Mouse (Mus musculus): Measurements from ENCODE around the gene Aph1a.
"Not testable (repeated sequence)": the region's sequence is repeated elsewhere in the genome, so short reads cannot be mapped to it uniquely, and the experiment has no call there.

Aph1a gene

DNA sequence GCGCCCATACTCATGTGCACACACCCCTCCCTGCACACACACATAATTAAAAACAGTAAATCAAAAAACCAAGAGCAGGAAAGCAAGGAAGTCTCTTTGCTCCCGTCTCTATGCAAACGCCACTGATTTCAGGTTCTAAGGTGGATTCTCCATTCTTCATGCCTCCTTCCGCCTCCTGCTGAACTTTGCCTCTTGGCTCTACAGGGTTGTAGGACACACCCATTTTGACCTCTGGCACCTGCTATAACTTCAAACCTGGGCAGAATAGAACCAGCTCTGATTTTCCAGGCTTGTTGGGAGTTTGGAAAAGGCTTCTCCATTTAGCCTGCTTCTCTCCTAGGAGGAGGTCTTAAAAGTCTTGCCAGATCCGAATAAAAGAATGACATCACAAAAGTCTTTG is 9.4 kb upstream of the Aph1a start:
- no peak for DNase-seq (ENCODE audit: extremely low read depth, low read depth, low spot score)

DNA sequence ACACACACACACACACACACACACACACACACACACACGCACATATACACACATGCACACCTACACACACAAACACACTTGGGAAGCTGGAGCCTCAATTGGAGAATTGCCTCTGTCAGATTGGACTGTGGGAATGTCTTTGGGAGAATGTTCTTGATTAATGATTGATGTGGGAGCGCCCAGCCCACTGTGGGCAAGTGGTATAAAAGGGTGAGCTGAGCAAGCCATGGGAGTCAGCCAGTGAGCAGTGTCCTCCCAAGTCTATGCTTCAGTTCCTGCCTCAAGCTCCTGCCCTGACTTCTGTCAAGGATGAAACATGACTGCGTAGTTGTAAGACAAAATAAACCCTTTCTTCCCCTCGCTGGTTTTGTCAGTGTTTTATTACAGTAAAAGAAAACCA is 6.2 kb upstream of the Aph1a start:
- no peak for DNase-seq (ENCODE audit: extremely low read depth, low read depth, low spot score)

DNA sequence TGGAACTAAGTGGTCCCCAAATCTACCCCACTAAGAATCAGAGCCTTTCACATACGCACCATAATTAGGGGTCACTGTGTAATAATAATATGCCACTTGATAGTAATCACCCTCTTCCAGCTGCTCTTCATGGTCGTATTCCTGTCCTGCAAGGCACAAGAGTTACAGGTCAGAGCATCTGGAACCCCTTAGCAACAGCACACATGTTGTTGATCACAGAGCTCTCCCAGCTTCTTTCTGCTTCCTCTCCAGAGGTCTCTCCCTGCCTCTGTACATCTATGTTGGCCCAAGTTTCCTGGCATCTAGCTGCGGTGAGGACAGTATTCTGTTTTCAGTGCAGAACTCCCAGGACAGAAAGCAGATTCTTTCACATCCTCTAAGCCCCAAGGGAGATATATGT is 4.1 kb upstream of the Aph1a start:
- no peak for DNase-seq (ENCODE audit: extremely low read depth, low read depth, low spot score)

DNA sequence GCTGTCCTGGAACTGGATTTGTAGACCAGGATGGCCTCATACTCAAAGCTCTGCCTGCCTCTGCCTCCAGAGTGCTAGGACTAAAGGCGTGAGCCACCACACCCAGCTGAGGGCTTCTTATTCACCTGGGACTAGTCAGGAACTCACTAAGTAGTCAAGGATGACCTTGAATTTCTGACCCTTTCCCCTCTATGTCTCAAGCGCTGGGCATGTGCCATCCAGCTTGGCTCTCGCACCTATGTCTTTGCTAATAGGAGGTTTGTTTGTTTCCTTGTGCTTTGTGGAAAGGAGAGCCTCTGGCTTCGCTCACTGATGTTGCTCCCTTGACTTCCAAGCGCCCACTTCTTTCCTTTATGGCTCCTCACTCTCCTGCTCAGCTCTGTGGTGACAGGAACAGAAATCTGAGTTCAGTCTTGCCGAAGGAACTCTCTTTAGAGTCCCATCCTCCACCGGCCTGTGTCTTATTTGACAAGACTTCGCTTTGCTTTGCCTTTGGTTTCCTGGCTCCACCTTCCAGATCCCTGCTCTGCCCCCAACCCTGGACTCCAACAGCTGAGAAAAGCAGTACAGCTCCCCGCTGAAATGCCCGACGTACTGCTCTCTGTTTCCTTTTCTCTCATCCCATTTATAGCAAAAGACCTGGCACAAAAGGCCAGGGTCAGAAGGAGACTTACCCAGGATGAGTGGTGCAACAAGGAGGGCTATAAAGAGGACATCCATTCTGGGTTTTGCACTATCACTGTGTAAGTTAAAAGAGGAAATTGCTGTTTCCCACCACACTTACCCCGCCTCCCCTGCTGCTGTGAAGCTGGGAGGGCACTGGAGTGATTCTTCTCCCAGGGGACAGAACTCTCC is 2.3 kb upstream of the Aph1a start, which contains the start of gene BC028528:
TSS of gene BC028528 (minus strand) at position 795 of the 855 bp plus-strand sequence.
- DNase-seq (ENCODE audit: extremely low read depth, low read depth, low spot score): no peak

DNA sequence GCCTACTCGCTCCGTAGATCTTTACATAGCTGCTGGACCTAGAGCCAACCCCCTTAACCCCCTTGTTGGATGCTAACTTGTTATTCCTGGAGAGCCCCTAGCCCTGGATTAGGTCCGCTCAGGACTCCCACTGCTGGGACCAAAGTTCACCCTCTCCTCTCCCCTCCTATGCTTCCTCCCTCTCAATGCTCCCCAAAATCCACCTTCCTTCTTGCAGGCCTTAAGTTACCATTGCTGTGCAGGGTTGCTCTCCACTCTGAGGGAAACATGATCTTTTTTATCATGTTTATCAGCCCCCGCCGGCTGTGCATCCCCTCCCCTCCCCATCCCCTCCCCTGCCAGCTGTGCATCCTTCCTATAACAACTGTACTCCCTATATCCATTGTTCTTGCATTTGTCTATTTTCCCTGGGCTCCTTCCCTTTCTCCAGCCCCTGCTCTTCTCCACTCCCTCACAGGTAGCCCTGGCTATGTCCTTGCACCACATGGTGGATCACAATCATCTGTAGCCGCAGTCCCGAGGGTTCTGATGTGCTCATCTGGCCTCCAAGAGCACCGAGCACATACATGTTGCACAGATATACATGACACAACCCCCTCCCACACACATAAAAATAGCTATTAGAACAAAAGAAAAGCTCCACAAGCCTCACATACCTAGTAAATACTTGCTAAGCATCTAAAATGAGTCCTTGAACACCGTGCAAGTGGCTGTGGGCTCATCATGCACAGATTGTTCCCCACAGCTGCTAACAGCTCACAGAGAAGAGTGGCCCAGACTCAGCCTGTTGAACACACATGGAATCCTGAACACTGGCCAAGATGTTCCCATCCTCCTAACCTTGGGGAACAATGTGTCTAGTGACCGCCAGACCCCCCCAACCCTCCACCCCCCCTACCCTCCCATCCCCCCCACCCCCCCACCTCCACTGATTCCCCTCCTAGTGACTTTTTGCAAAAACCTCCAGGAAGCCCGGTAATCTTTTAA is 1.4 kb upstream of the Aph1a start:
- DNase-seq (ENCODE audit: extremely low read depth, low read depth, low spot score): no peak

DNA sequence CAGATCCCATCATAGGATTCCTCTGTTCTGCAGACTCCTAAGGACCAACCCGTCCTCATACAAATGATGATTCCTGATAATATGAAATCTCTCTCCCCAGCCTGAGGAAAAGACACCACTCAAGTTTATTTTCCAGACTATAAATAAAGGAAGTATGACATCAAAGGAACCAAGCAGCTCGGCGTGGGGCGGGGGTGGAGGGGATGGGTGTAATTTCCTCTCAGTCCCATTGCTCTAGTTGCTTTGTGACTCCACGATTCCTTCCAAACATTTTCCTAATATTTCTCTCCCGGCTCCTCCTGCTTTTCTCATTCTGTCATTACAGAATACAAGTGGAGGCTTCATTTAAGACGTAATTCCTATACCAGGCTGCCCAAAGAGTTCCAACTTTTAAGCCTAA is 643 bp upstream of the Aph1a start:
- no peak for DNase-seq (ENCODE audit: extremely low read depth, low read depth, low spot score)

DNA sequence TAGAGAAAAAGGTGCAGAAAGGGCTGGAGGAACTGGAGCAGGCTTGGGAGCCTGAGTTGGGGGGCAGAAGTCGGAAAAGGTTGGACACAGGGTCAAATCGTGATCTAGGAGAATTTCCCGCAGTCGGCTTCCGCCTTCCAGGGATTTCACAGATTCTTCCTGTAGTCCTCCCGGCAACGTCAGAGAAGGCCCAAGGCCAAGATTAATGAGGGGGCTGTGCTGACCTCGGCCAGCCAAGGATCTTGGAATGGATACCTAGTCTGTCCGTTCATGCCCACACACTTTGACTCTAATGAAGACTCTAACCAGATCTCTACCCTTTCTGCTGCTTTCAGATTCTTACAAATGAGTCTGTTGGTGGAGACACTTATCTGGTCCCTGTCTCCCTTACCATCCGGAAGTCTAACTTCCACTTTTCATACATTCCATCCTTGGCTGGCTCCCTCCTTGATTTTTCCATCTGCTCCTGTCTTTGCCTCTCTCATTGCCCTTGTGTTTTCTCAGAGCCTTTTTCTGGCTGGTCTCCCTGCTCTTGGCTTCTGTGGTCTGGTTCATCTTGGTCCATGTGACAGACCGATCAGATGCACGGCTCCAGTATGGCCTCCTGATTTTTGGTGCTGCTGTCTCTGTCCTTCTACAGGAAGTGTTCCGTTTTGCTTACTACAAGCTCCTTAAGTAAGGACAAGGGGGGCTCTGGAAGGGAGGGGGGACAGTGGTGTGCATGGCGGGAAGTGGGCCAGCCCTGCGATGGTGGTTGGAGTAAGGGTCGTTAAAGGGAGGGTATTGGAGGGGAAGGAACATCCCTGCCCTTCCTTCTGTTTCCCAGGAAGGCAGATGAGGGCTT is 770 bp downstream of the Aph1a start:
- no peak for DNase-seq (ENCODE audit: extremely low read depth, low read depth, low spot score)

DNA sequence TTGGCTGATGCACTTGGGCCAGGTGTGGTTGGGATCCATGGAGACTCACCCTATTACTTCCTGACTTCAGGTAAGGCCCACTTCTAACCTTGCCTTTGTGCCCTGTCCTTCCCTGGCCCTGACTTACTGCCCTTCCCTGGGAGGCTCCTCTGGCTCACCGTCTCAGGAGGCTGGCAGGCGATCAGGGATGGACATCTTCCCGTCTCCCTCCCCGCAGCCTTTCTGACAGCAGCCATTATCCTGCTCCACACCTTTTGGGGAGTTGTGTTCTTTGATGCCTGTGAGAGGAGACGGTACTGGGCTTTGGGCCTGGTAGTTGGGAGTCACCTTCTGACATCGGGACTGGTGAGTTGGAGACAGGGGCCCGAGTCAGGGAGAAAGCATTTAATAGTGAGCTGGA is 1.7 kb downstream of the Aph1a start:
- not testable (repeated sequence) for DNase-seq (ENCODE audit: extremely low read depth, low read depth, low spot score)

DNA sequence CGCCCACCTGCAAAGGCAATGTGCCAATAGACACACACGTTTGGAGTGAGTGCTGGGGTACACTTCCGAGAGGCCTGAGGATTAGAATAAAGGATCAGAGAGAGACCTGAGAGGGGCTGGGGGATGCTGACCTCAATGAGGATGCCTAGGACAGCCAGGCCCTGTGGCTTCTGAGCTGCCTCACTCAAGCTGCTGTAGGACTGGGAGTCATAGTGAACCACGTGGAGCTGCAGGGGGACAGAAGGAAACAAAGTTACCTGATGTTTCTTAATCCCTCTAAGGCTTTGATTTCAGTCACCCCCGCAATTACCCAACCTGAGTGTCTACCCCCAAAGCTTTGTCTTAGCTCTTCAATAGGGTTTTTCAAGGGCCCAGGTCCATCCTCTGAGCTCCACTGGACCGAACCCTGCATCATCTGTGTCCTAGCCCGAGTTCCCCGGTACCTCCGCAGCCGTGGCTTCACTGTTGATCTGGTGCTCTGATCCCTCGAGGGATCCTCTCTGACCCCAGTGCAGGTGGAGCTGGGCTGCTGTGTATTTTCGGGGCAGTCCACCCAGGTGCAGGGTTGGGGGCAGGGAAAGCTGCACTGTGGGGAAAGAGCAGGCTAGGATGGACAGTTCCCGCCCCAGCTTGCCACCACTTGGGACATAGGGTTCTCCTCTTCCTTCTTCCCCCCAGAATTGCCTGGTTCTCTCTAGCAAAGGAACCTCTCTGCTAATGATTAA is 6.2 kb downstream of the Aph1a start:
- no peak for DNase-seq (ENCODE audit: extremely low read depth, low read depth, low spot score)

GRCm38 (mm10) chr3:95901616-95902372 is 8.0 kb downstream of the Aph1a start:
- no peak for DNase-seq (ENCODE audit: extremely low read depth, low read depth, low spot score)

GRCm38 (mm10) chr3:95902373-95902625 is 8.5 kb downstream of the Aph1a start:
- no peak for DNase-seq (ENCODE audit: extremely low read depth, low read depth, low spot score)

DNA sequence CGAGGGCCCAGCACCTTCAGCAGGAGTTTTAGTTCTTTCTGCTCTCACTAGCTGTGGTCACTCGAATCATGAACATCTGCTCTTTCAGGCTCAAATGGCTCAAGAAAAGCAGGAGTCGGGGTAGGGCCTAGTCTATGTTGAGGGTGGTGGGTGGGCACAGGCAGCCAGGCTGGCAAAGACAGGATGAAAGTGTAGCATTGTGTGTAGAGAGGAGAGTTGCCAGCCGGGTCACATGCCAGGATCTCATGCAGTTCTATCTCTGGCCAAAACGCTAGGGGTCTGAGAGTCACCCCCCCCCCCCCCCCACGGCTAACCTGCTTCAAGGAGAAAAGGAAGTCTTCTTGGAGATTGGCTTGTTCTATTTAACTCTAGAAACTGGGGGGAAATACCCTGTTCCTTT is 8.9 kb downstream of the Aph1a start:
- no peak for DNase-seq (ENCODE audit: extremely low read depth, low read depth, low spot score)

GRCm38 (mm10) chr3:95903753-95904502 is 10.2 kb downstream of the Aph1a start:
- DNase-seq (ENCODE audit: extremely low read depth, low read depth, low spot score): no peak

DNA sequence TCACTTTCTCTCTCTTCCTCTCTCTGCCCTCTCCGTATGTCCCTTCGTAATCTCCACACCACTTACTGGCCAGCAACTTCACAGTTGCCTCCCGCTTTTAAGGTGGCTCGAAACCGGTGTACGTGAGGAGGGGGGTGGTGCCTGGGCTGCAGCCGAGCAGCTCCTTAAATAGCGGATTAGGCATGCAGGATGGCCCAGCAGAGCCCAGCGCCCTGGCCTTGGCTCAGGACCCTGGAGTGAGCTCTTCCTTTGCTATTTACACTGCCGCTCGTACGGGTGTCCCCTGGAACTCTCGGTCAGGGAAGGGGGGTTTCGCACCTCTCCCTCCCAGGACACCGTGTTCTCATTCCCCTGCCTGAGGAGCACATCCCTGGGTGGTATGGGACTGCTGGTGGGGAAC is 10.8 kb downstream of the Aph1a start, which contains the start of gene Car14:
TSS of gene Car14 (minus strand) at position 124 of the 400 bp plus-strand sequence.
- no peak for DNase-seq (ENCODE audit: extremely low read depth, low read depth, low spot score)

DNA sequence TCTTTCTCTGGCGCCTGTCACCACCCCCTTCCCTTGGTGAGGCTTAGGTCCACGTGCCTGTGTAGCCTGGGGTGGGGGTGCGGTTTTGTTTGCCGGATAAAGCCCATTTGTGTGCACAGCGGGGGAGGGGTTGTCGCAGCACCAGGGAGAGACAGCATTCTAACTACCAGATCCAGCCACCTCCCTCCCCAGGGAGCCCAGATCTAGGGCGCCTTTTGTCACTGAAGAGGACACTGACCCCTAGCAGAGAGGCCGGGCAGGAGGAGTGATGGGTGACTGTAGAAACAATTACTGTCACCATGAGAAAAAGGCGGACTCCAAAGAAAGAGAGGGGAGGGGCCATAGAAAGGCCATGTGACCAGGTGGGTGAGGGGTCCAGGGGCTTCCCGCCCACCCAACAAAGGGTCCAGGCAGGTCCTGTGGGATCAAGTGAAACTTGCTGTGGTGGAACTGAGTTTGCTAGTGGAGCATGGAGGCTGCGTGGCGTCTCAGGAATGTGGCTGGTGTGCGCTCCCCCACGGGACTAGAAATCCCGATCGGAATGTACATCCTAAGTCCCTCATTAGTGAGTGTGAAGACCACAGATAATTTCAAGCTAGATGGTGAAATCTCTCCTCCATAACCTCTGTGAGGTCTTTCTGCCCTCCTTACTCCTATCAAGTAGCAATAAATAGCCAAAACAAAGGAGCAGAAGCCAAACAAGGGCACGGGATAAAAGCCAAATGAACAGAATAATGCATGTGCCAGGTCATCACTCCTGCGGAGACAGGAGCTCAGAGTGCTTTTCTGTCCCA is 11.6 kb downstream of the Aph1a start:
- no peak for DNase-seq (ENCODE audit: extremely low read depth, low read depth, low spot score)

GRCm38 (mm10) chr3:95905940-95906492 is 12.2 kb downstream of the Aph1a start:
- DNase-seq (ENCODE audit: extremely low read depth, low read depth, low spot score): no peak

GRCm38 (mm10) chr3:95906860-95907259 is 13.1 kb downstream of the Aph1a start:
- DNase-seq (ENCODE audit: extremely low read depth, low read depth, low spot score): no peak

DNA sequence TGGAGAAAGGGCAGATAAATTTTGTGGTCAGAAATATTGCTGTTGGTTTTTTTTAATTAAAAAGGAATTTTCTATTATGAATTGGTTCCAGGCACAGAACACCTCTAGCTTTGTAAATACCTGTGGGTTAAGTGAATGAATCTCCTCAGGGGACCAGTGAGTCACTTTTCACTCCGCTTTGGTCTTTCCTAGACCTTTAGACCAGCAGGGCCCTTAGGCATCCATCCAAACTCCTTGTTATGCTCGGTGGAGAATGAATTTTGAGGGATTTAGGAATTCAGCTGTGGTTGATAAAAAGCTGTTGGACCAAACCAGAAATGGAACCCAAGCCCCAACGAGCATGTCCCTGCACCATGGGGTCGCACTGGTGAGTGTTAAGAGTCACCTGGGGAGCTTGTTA is 13.8 kb downstream of the Aph1a start:
- DNase-seq (ENCODE audit: extremely low read depth, low read depth, low spot score): no peak

Data from fat pad, adult 2 months (tissue).